Mouse (Mus musculus): ENCODE measurements around the gene Prdm10. TPM values are rescaled to one million over a fixed set of nuclear protein-coding genes. Genes with fewer than 3 reads are reported as not detected.

Gene Prdm10
- total and polyA plus RNA-seq, 3 experiments: 4.8 to 5.4 (median 5.1) TPM

DNA sequence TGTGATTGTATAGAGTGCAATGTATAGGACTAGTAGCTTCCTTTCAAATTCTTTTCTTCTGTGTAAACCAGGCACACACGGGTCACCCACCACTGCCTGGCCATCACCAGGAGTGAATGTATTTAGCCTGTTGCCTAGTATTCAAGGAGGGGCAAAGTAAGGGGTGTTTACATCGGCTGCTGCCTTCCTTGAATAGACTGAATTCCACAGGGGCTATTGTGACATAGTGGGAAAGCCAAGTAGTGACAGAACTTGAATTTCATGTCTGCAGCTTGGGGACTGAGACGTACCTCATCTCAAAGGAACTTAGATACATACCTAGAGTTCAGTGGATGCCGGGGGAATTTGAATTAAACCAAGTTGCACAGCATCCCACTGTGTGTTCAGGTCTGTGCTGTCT is 41.2 kb downstream of the Prdm10 start:
- Histone ChIP-seq H3K27ac (no peak overlapping the region), H3K9ac (ENCODE audit: low read depth, low read length) (no peak overlapping the region), H3K36me3 (ENCODE audit: control insufficient read depth, insufficient read depth, low read length) (no peaks in the 10 kb centered on the region), H3K79me2 (replicated peaks; ENCODE audit: control insufficient read depth, insufficient read depth, low read length) (no peaks in the 10 kb centered on the region), H3K27me3 (ENCODE audit: control insufficient read depth, insufficient read depth, low read length) (no peaks in the 10 kb centered on the region), H3K4me1 (ENCODE audit: control insufficient read depth, insufficient read depth, low read length) (no peaks in the 10 kb centered on the region; the same call in 1 of the 2 replicates), H3K4me3 (no peak overlapping the region)
- DNase-seq: no peak
- TF ChIP-seq EP300 (IDR thresholded peaks at IDR 0.05; ENCODE audit: insufficient read depth, low read depth, low read length): no peak
- TF ChIP-seq POLR2A (IDR thresholded peaks at IDR 0.05; ENCODE audit: insufficient read depth, low read depth, low read length): no peak
- no peak for TF ChIP-seq CTCF (IDR thresholded peaks at IDR 0.05)
- intact Hi-C loops (cut with DNase I): no loop called here
- WGBS: 57% methylated on average over 4 of the region's 4 CpGs

DNA sequence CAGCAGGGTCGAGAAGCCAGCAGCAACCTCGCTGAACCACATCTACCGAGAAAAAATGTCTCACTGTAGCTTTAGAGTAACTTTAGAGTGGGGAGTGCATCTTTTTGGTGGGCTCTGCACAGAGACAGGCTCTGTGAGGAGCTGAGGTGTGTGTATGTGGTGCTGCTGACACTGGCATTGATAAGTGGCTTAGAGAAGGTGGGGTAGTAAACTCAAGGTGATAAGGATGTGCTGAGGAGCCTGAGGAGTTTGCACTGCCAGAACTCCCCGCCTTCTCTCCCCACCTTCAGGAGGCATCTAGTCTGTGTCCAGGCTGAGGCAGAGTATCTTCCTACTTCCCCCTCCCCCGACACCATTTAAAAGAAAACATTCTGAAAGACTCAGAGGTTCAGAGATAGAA is 41.8 kb downstream of the Prdm10 start:
- 74% methylated on average over 5 of the region's 5 CpGs for WGBS
- no peaks in the 10 kb centered on the region for H3K79me2 ChIP-seq (replicated peaks; ENCODE audit: control insufficient read depth, insufficient read depth, low read length)
- H3K27me3 ChIP-seq (ENCODE audit: control insufficient read depth, insufficient read depth, low read length): no peaks in the 10 kb centered on the region
- TF ChIP-seq CTCF (IDR thresholded peaks at IDR 0.05) (no peak), POLR2A (IDR thresholded peaks at IDR 0.05; ENCODE audit: insufficient read depth, low read depth, low read length) (no peak), EP300 (IDR thresholded peaks at IDR 0.05; ENCODE audit: insufficient read depth, low read depth, low read length) (no peak)
- intact Hi-C loops (cut with DNase I): no loop called here
- no peaks in the 10 kb centered on the region; the same call in 1 of the 2 replicates for H3K4me1 ChIP-seq (ENCODE audit: control insufficient read depth, insufficient read depth, low read length)
- H3K27ac ChIP-seq: no peak overlapping the region
- no peak for DNase-seq
- H3K4me3 ChIP-seq: no peak overlapping the region
- no peak overlapping the region for H3K9ac ChIP-seq (ENCODE audit: low read depth, low read length)
- H3K36me3 ChIP-seq (ENCODE audit: control insufficient read depth, insufficient read depth, low read length): no peaks in the 10 kb centered on the region

- TF ChIP-seq CTCF (IDR thresholded peaks at IDR 0.05) (no peak), POLR2A (IDR thresholded peaks at IDR 0.05; ENCODE audit: insufficient read depth, low read depth, low read length) (no peak), EP300 (IDR thresholded peaks at IDR 0.05; ENCODE audit: insufficient read depth, low read depth, low read length) (no peak)
- Histone ChIP-seq H3K79me2 (replicated peaks; ENCODE audit: control insufficient read depth, insufficient read depth, low read length) (no peaks in the 10 kb centered on the region), H3K27me3 (ENCODE audit: control insufficient read depth, insufficient read depth, low read length) (no peaks in the 10 kb centered on the region), H3K27ac (no peak overlapping the region), H3K9ac (ENCODE audit: low read depth, low read length) (no peak overlapping the region), H3K36me3 (ENCODE audit: control insufficient read depth, insufficient read depth, low read length) (no peaks in the 10 kb centered on the region), H3K4me3 (no peak overlapping the region), H3K4me1 (ENCODE audit: control insufficient read depth, insufficient read depth, low read length) (no peaks in the 10 kb centered on the region)
- WGBS: 74% methylated on average over 3 of the region's 3 CpGs
- DNase-seq: no peak
- intact Hi-C loops (cut with DNase I): no loop called here
These were observed 50.5 kb downstream of the Prdm10 start for GRCm38 (mm10) chr9:31330816-31331215.

GRCm38 (mm10) chr9:31331246-31331645 is 50.9 kb downstream of the Prdm10 start:
- H3K9ac ChIP-seq (ENCODE audit: low read depth, low read length): no peak overlapping the region
- no peak for DNase-seq
- no peak overlapping the region for H3K4me3 ChIP-seq
- H3K79me2 ChIP-seq (replicated peaks; ENCODE audit: control insufficient read depth, insufficient read depth, low read length): no peaks in the 10 kb centered on the region
- intact Hi-C loops (cut with DNase I): no loop called here
- 68% methylated on average over 4 of the region's 4 CpGs for WGBS
- H3K27me3 ChIP-seq (ENCODE audit: control insufficient read depth, insufficient read depth, low read length): no peaks in the 10 kb centered on the region
- H3K4me1 ChIP-seq (ENCODE audit: control insufficient read depth, insufficient read depth, low read length): no peaks in the 10 kb centered on the region
- no peak overlapping the region for H3K27ac ChIP-seq
- TF ChIP-seq EP300 (IDR thresholded peaks at IDR 0.05; ENCODE audit: insufficient read depth, low read depth, low read length) (no peak), POLR2A (IDR thresholded peaks at IDR 0.05; ENCODE audit: insufficient read depth, low read depth, low read length) (no peak), CTCF (IDR thresholded peaks at IDR 0.05) (no peak)
- H3K36me3 ChIP-seq (ENCODE audit: control insufficient read depth, insufficient read depth, low read length): no peaks in the 10 kb centered on the region

DNA sequence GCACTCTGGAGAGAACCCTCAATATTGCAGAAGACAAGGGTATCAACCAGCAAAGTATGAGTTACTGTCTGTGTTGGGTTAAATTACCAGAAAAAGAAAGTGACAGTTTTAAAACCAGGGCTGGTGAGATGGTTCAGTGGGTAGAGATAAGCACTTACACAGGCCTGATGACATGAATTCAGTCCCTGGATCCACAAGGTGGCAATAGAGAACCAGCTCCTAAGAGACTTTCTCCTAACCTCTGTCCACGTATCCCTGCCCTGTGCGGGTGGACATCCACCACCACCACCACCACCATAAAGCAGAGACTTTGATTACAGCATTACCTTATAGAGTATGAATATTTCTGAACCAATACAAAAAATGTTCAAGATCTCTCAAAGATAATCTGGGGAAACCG is 51.6 kb downstream of the Prdm10 start:
- Histone ChIP-seq H3K9ac (ENCODE audit: low read depth, low read length) (no peak overlapping the region), H3K27me3 (ENCODE audit: control insufficient read depth, insufficient read depth, low read length) (no peaks in the 10 kb centered on the region), H3K27ac (no peak overlapping the region), H3K36me3 (ENCODE audit: control insufficient read depth, insufficient read depth, low read length) (no peaks in the 10 kb centered on the region), H3K79me2 (replicated peaks; ENCODE audit: control insufficient read depth, insufficient read depth, low read length) (no peaks in the 10 kb centered on the region), H3K4me1 (ENCODE audit: control insufficient read depth, insufficient read depth, low read length) (no peaks in the 10 kb centered on the region), H3K4me3 (no peak overlapping the region)
- TF ChIP-seq CTCF (IDR thresholded peaks at IDR 0.05): peak; percentile 67
- no peak for TF ChIP-seq EP300 (IDR thresholded peaks at IDR 0.05; ENCODE audit: insufficient read depth, low read depth, low read length)
- TF ChIP-seq POLR2A (IDR thresholded peaks at IDR 0.05; ENCODE audit: insufficient read depth, low read depth, low read length): no peak
- WGBS: 52% methylated on average over 3 of the region's 3 CpGs
- intact Hi-C loops (cut with DNase I): no loop called here
- DNase-seq: no peak

DNA sequence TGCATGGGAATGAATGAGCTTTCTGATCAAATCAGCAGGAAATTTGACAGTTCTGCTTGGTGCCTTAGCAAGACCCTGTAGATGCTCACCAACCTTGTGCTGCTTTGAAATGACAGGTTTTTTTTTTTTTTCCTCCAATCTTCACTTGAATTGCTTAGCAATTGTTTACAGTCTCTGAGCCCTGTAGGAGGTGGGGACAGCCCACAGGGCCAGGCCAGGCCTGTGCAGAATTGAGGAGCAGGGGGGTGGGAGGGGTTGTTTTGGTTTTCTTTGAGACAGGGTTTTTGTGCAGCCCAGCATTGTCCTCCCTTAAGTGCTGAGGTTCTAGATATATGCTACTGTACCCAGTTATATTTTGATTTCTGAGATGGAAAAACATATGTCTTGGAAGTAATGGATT is 52.5 kb downstream of the Prdm10 start:
- no peak overlapping the region for H3K9ac ChIP-seq (ENCODE audit: low read depth, low read length)
- no peaks in the 10 kb centered on the region for H3K4me1 ChIP-seq (ENCODE audit: control insufficient read depth, insufficient read depth, low read length)
- no peak overlapping the region for H3K27ac ChIP-seq
- H3K79me2 ChIP-seq (replicated peaks; ENCODE audit: control insufficient read depth, insufficient read depth, low read length): no peaks in the 10 kb centered on the region
- H3K27me3 ChIP-seq (ENCODE audit: control insufficient read depth, insufficient read depth, low read length): no peaks in the 10 kb centered on the region
- no peak for DNase-seq
- intact Hi-C loops (cut with DNase I): no loop called here
- TF ChIP-seq EP300 (IDR thresholded peaks at IDR 0.05; ENCODE audit: insufficient read depth, low read depth, low read length): no peak
- TF ChIP-seq CTCF (IDR thresholded peaks at IDR 0.05): no peak
- no peak for TF ChIP-seq POLR2A (IDR thresholded peaks at IDR 0.05; ENCODE audit: insufficient read depth, low read depth, low read length)
- no peaks in the 10 kb centered on the region for H3K36me3 ChIP-seq (ENCODE audit: control insufficient read depth, insufficient read depth, low read length)
- no peak overlapping the region for H3K4me3 ChIP-seq

Data from heart, adult 2 months (tissue).